Mouse (Mus musculus) cortical plate, adult 2 months (tissue): Measurements from ENCODE around the gene C1ql1.

Experiments used
- CTCF ChIP-seq: fragments of 200-500 bp; IDR thresholded peaks from 2 replicates; pipeline ENCODE4 v1.5.1; 2011; ENCODE audit warnings: mild to moderate bottlenecking, control low read depth, low read length; ENCODE audit not compliant: insufficient read depth; ENCODE audit errors: extremely low read depth
- POLR2A ChIP-seq: fragments of 200-500 bp; IDR thresholded peaks from 2 replicates; pipeline ENCODE4 v1.6.1; 2011; ENCODE audit warnings: mild to moderate bottlenecking, low read length, control low read depth; ENCODE audit not compliant: insufficient read depth; ENCODE audit errors: extremely low read depth

DNA sequence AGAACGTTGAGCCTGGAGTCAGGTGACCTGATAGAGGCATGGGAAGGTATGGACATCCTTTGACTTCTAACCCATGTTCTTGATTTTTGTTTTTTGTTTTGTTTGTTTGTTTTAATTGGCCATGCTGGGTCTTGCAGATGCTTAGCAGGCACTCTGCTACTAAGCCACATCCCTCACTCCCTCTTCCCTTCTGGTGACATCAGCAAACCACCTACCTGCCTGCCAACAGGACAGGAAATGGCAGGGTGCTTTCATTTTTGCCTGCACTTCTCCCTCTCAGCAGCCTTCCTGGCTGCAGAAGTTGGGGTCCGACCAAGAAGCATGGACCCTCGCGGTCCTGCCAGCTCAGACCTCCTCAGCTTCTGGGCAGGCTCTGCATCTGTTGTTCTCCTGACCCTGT lies 14.6 kb upstream of the C1ql1 start:
- TF ChIP-seq CTCF (no peak), POLR2A (no peak)
